Mouse (Mus musculus): Measurements from ENCODE around the gene Acvr1b.

Gene Acvr1b

GRCm38 (mm10) chr15:101175613-101176283 is 1.9 kb downstream of the Acvr1b start:
- no peak for DNase-seq

DNA sequence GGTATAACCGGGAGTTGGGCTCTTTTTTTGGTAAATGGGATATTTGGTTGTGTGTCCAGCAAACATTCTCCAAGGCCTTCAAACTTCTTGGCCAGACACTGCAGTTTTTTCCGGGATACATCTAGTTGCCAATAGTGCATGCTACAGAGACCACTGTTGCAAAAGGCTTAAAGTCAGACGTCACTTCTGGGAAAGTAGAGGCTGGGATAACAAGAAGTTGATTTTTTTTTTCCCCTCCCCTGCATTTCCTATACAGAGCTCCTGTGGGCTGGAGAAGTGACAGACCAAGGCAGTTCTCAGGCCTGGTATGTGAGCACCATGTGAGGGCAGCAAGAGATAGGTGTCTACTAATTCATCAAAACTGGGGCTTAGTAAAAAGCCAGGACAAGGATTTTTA is 2.4 kb downstream of the Acvr1b start:
- no peak for DNase-seq

DNA sequence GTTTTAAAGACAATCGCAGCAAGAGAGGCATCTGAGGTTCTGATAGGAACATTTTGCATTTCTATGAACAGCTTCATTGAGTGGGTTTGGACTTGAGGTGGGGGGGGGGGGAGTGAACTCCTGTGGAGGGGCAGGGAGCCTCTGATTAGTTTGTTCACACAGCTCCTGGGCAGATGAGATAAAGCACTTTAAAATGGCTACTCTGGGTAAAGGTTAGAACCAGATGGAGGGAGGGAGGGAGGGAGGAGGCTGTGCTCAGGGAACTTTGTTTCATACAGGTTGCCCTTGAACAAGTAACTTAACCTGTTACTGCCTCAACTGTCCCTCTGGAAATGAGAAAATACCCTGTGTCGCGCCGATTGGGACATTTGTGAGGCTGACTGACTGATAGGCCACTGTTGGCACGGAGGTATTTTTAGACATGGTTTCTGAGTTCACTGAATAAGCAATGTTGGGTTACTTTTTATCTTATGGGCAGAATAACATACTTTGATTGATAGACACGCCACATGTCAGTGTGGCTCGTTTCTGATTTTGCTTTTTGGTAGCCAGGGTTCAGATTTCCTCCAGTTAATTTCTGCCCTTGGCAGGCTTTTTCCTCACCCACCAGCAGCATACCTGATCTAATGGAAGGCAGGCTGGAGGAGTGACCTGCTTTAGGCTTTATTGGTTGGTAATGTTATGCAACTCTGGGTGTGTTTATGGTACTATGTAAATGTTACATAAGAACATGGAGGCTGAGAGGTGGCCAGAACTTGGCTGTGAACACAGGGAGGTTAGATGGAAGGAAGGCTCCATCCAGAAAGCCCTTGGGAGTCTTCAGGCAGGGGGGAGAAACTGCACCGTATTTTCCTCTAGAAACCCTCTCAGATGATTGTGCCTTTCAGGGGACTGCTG is 3.2 kb downstream of the Acvr1b start:
- DNase-seq, result no peak

DNA sequence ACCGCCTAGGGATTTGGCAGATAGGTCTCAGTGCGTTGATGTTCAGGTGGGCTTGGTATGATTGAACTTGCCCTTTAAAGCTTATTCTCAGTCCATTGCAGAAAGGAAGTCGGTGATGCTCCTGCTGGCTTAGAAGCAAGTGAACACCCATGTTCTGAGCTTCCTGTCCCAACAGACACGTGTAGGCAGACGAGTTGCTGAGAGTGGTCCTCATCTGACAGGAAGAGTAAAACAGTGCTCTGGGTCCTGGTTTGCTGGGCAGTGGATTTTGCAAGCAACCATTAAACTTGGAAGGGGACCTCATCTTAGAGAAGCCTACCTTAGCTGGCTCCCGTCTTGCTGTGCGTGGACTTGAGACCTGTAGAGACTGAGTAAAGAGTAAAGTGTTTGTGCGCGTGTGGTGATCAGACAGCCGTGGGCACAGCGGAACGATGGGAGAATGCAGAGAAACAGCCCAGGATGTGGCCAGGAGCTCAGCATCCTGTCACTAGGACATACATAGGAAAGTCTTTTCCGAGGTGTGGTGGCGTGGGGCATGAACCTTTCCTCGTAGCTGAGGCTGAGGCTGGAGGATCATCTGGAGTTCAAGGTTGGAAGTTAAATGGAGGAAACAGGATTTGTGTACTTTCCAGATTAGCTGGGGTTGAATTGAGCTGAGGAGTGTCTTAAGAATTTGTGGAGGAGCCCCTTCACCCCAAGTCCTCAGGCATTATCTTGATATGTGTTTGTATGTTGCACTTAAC is 6.7 kb downstream of the Acvr1b start:
- DNase-seq, result no peak

- DNase-seq, result no peak
Measured at GRCm38 (mm10) chr15:101181106-101181466, 7.2 kb downstream of the Acvr1b start.

DNA sequence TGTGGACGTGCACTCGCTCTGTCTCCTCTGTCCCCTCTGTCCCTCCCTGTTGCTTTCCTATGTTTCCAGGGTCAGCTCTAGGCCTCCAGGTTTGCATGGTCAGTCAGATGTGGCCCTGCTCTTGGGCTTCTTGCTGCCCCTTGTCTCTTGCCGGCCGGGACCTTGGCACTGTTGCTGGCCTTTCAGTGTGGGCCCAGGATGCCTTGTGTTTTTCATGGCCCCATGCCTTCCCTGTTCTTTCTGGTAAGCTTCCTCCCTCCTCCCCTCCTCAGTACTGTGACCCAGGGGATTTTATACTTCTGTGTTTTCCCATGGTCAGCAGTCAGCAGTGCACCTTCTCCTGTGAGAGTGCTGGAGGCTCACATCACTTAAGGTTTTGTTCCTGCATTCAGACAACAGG is 7.6 kb downstream of the Acvr1b start:
- peak; percentile 61 for DNase-seq

DNA sequence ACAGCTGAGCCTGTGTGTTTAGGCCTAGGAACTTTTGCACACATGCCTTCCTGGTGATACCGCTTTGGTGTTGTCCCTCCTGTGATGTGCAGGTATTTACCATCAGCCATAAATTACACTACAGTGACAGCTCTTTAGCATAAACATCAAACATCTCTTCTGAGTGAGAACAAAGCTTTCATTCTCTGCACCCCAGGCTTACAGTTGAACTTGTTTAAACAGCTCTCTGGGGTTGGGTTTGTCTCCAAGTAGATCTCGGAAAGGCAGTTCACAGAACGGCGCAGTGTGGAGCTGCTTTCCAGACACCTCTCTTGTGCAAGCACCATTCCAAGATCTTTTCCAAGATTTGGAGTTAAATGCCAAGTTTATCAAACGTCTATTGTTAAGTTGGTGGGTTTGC is 8.8 kb downstream of the Acvr1b start:
- DNase-seq, result no peak

GRCm38 (mm10) chr15:101184300-101184699 is 10.4 kb downstream of the Acvr1b start:
- DNase-seq, result no peak

DNA sequence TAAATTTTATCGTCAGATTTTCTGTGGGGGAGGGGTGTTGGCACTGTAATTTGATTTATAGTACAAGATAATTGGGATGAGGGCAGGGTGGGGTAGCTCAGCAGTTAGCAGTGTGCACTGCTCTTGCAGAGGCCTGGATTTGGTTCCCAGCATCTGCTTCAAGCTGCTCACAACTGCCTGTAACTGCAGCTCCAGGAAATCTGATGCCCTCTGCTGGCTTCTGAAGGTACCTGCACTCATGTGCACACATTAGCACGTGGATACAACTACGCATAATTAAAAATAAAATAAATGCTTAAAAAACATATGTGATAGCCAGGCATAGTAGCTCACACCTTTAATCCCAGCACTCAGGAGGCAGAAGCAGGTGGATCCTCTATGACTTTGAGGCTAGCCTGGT is 11.7 kb downstream of the Acvr1b start:
- DNase-seq, result no peak

- DNase-seq, result peak; percentile 41
Measured at GRCm38 (mm10) chr15:101187907-101188306, 14.0 kb downstream of the Acvr1b start.

- DNase-seq, result no peak
Measured at GRCm38 (mm10) chr15:101189981-101190761, 16.3 kb downstream of the Acvr1b start.

GRCm38 (mm10) chr15:101190762-101191150 is 16.9 kb downstream of the Acvr1b start:
- no peak for DNase-seq

- DNase-seq, result peak; percentile 29
Measured at GRCm38 (mm10) chr15:101191459-101192259, 17.8 kb downstream of the Acvr1b start.

- DNase-seq, result no peak
Measured at GRCm38 (mm10) chr15:101192260-101192640, 18.4 kb downstream of the Acvr1b start.

- no peak for DNase-seq
Measured at GRCm38 (mm10) chr15:101192651-101193050, 18.8 kb downstream of the Acvr1b start.

DNA sequence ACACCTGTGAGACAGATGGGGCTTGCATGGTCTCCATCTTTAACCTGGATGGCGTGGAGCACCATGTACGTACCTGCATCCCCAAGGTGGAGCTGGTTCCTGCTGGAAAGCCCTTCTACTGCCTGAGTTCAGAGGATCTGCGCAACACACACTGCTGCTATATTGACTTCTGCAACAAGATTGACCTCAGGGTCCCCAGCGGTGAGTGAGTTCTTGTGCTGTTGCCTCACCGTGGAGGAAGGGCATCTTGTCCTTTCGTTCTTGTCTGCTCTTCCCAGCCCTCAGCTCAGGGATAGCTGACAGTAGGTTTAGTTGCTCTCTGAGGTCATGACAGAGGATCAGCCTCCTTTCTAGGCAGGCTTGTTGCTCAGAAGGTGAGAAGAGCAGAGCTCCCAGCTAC is 20.1 kb downstream of the Acvr1b start:
- no peak for DNase-seq

- DNase-seq, result peak; percentile 89
Measured at GRCm38 (mm10) chr15:101194951-101195823, 21.3 kb downstream of the Acvr1b start.

DNA sequence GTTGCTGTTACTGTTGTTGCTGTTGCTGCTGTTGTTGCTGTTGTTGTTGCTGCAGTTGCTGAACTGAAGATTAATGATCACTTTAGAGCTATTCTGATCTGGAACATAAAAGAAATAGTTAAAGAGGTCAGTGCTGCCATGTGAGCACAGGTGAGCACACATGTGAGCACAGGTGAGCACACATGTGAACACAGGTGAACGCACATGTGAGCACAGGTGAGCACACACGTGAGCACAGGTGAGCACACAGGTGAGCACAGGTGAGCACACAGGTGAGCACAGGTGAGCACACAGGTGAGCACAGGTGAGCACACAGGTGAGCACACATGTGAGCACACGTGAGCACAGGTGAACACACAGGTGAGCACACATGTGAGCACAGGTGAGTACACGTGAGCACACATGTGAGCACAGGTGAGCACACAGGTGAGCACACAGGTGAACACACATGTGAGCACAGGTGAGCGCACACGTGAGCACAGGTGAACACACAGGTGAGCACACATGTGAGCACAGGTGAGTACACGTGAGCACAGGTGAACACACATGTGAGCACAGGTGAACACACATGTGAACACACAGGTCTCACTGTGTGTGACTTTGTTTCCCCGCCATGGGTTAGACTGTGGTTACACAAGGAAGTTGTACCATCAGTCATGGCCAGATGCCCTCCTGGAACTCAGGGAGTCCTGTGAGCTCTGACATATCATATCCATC is 22.4 kb downstream of the Acvr1b start:
- no peak for DNase-seq

GRCm38 (mm10) chr15:101196961-101197360 is 23.1 kb downstream of the Acvr1b start:
- peak; percentile 31 for DNase-seq

DNA sequence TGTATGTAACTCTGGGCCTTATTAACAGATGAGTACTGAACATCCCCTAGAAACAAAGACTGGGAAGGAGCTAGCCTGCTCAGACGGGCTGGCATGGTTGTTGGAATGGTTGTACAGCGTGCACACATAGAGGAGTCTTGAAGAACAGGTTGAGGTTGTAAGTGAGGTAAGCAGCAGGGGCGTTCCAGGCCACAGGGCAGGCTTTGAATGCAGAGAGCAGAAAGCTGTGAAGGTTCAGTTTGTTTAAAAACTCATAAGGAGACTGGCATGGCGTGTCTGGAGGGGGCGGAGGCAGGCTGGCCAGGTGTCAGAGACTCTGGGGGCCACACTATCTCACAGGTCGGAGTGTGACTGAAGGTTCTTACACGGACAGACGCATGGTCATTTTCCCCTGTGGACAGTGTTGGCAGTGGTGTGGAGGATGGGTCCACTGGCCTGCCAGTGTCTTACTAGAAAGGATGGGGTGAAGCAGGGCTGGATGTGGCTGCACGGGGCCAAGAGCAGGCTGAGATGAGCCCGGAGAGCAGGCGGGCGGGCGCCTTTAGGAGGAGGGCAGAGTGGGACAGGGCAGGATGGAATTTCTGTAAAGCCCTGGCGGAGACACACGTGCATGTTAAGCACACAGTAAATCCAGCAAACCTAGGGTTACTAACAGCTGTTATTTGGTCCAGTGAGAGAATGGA is 23.8 kb downstream of the Acvr1b start:
- peak; percentile 61 for DNase-seq

All from kidney, postnatal 14 days (tissue).